Mouse (Mus musculus): Measurements from ENCODE around the gene Olfr485. TPM values are rescaled to one million over a fixed set of nuclear protein-coding genes. Genes with fewer than 3 reads are reported as not detected.
"Not testable (repeated sequence)": the region's sequence is repeated elsewhere in the genome, so short reads cannot be mapped to it uniquely, and the experiment has no call there.

Gene Olfr485
- not detected in 2 replicates for polyA plus RNA-seq (2015; fragmentation: Nextera tagmentation; extraction: Ambion mirVana)

GRCm38 (mm10) chr7:108159771-108160170 lies at the start of gene Olfr485:
Gene Olfr485, minus strand, starts transcription at chr7:108159871.
- H3K36me3 ChIP-seq (ENCODE audit: control insufficient read depth, insufficient read depth) = no peaks in the 10 kb centered on the region
- H3K9me3 ChIP-seq (ENCODE audit: control insufficient read depth, low read length) = no peaks in the 10 kb centered on the region
- H3K4me2 ChIP-seq (ENCODE audit: low read length) = no peak within 1 kb of the TSS
- ATAC-seq = no peak
- H3K27ac ChIP-seq (ENCODE audit: low read length) = no peak within 1 kb of the TSS
- H3K27me3 ChIP-seq (replicated peaks; ENCODE audit: control insufficient read depth, insufficient read depth, low read length) = no peaks in the 10 kb centered on the region
- no peak within 1 kb of the TSS for H3K9ac ChIP-seq (replicated peaks; ENCODE audit: low read depth, low read length)
- H3K4me1 ChIP-seq (replicated peaks; ENCODE audit: control insufficient read depth, insufficient read depth, low read length) = no peaks in the 10 kb centered on the region
- no peak within 1 kb of the TSS for H3K4me3 ChIP-seq (replicated peaks; ENCODE audit: low read length)

- H3K4me2 ChIP-seq (ENCODE audit: low read length) = no peak overlapping the region
- 54% methylated on average over 6 of the region's 6 CpGs for WGBS
- no peak overlapping the region for H3K9ac ChIP-seq (replicated peaks; ENCODE audit: low read depth, low read length)
- no peak overlapping the region for H3K27ac ChIP-seq (ENCODE audit: low read length)
- no peaks in the 10 kb centered on the region for H3K9me3 ChIP-seq (ENCODE audit: control insufficient read depth, low read length)
- no peaks in the 10 kb centered on the region for H3K27me3 ChIP-seq (replicated peaks; ENCODE audit: control insufficient read depth, insufficient read depth, low read length)
- H3K36me3 ChIP-seq (ENCODE audit: control insufficient read depth, insufficient read depth) = no peaks in the 10 kb centered on the region
- no peaks in the 10 kb centered on the region for H3K4me1 ChIP-seq (replicated peaks; ENCODE audit: control insufficient read depth, insufficient read depth, low read length)
- ATAC-seq = no peak
- no peak overlapping the region for H3K4me3 ChIP-seq (replicated peaks; ENCODE audit: low read length)
Measured at GRCm38 (mm10) chr7:108196938-108197337, 37.3 kb upstream of the Olfr485 start.

GRCm38 (mm10) chr7:108196337-108196736 lies 36.7 kb upstream of the Olfr485 start:
- not testable (repeated sequence) for H3K4me3 ChIP-seq (replicated peaks; ENCODE audit: low read length); H3K9me3 ChIP-seq (ENCODE audit: control insufficient read depth, low read length); H3K4me2 ChIP-seq (ENCODE audit: low read length); H3K9ac ChIP-seq (replicated peaks; ENCODE audit: low read depth, low read length); H3K4me1 ChIP-seq (replicated peaks; ENCODE audit: control insufficient read depth, insufficient read depth, low read length); H3K36me3 ChIP-seq (ENCODE audit: control insufficient read depth, insufficient read depth); H3K27me3 ChIP-seq (replicated peaks; ENCODE audit: control insufficient read depth, insufficient read depth, low read length); H3K27ac ChIP-seq (ENCODE audit: low read length); ATAC-seq
- 58% methylated on average over 3 of the region's 3 CpGs for WGBS

- not testable (repeated sequence) for H3K9me3 ChIP-seq (ENCODE audit: control insufficient read depth, low read length); H3K36me3 ChIP-seq (ENCODE audit: control insufficient read depth, insufficient read depth); H3K9ac ChIP-seq (replicated peaks; ENCODE audit: low read depth, low read length); ATAC-seq; H3K4me3 ChIP-seq (replicated peaks; ENCODE audit: low read length); H3K27ac ChIP-seq (ENCODE audit: low read length); H3K27me3 ChIP-seq (replicated peaks; ENCODE audit: control insufficient read depth, insufficient read depth, low read length); H3K4me2 ChIP-seq (ENCODE audit: low read length); H3K4me1 ChIP-seq (replicated peaks; ENCODE audit: control insufficient read depth, insufficient read depth, low read length)
- WGBS = 26% methylated on average over 1 of the region's 1 CpGs
Measured at GRCm38 (mm10) chr7:108192714-108193113, 33.0 kb upstream of the Olfr485 start.

- H3K4me3 ChIP-seq (replicated peaks; ENCODE audit: low read length); H3K4me2 ChIP-seq (ENCODE audit: low read length); H3K27ac ChIP-seq (ENCODE audit: low read length); H3K9ac ChIP-seq (replicated peaks; ENCODE audit: low read depth, low read length); H3K4me1 ChIP-seq (replicated peaks; ENCODE audit: control insufficient read depth, insufficient read depth, low read length); ATAC-seq; H3K36me3 ChIP-seq (ENCODE audit: control insufficient read depth, insufficient read depth); H3K9me3 ChIP-seq (ENCODE audit: control insufficient read depth, low read length); H3K27me3 ChIP-seq (replicated peaks; ENCODE audit: control insufficient read depth, insufficient read depth, low read length): not testable (repeated sequence)
- WGBS = 41% methylated on average over 2 of the region's 2 CpGs
Measured at GRCm38 (mm10) chr7:108191196-108191595, 31.5 kb upstream of the Olfr485 start.

GRCm38 (mm10) chr7:108185237-108185636 lies 25.6 kb upstream of the Olfr485 start:
- H3K27me3 ChIP-seq (replicated peaks; ENCODE audit: control insufficient read depth, insufficient read depth, low read length); H3K4me1 ChIP-seq (replicated peaks; ENCODE audit: control insufficient read depth, insufficient read depth, low read length): not testable (repeated sequence)
- WGBS = 93% methylated on average over 2 of the region's 2 CpGs

DNA sequence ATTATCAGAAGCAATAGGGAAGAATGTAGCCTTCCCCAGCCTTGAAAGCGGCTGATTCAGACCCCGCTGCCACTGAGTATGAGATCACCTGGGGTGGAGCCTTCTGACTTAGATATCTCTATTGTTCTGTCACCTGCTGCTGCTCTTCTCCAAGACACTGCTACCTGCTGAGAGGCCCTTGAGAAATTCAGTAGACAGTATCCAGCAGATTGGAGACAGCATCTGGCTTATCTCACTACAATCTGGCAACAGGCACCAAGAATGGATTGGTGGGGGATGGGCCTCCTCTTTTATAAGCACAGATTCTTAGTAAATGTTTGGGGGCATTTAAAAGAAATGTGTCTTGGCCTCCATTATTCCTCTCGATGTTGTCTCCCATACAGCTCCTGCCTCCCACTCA lies 24.7 kb upstream of the Olfr485 start:
- H3K9ac ChIP-seq (replicated peaks; ENCODE audit: low read depth, low read length); H3K4me1 ChIP-seq (replicated peaks; ENCODE audit: control insufficient read depth, insufficient read depth, low read length); H3K27me3 ChIP-seq (replicated peaks; ENCODE audit: control insufficient read depth, insufficient read depth, low read length); ATAC-seq; H3K9me3 ChIP-seq (ENCODE audit: control insufficient read depth, low read length); H3K27ac ChIP-seq (ENCODE audit: low read length); H3K4me2 ChIP-seq (ENCODE audit: low read length); H3K4me3 ChIP-seq (replicated peaks; ENCODE audit: low read length); H3K36me3 ChIP-seq (ENCODE audit: control insufficient read depth, insufficient read depth): not testable (repeated sequence)
- 76% methylated on average over 3 of the region's 3 CpGs for WGBS

More at GRCm38 (mm10) chr7:108185237-108185636, 25.6 kb upstream of the Olfr485 start:
- H3K27ac ChIP-seq (ENCODE audit: low read length); H3K4me3 ChIP-seq (replicated peaks; ENCODE audit: low read length); H3K36me3 ChIP-seq (ENCODE audit: control insufficient read depth, insufficient read depth); H3K9me3 ChIP-seq (ENCODE audit: control insufficient read depth, low read length); H3K9ac ChIP-seq (replicated peaks; ENCODE audit: low read depth, low read length); ATAC-seq; H3K4me2 ChIP-seq (ENCODE audit: low read length): not testable (repeated sequence)

- H3K4me2 ChIP-seq (ENCODE audit: low read length); H3K4me3 ChIP-seq (replicated peaks; ENCODE audit: low read length); H3K27ac ChIP-seq (ENCODE audit: low read length); ATAC-seq; H3K9ac ChIP-seq (replicated peaks; ENCODE audit: low read depth, low read length); H3K27me3 ChIP-seq (replicated peaks; ENCODE audit: control insufficient read depth, insufficient read depth, low read length); H3K36me3 ChIP-seq (ENCODE audit: control insufficient read depth, insufficient read depth); H3K9me3 ChIP-seq (ENCODE audit: control insufficient read depth, low read length); H3K4me1 ChIP-seq (replicated peaks; ENCODE audit: control insufficient read depth, insufficient read depth, low read length): not testable (repeated sequence)
- 100% methylated on average over 1 of the region's 1 CpGs for WGBS
Measured at GRCm38 (mm10) chr7:108172642-108173041, 13.0 kb upstream of the Olfr485 start, which contains the start of gene Olfr486. Gene Olfr486, minus strand, starts transcription at chr7:108172742.

- no peaks in the 10 kb centered on the region for H3K9me3 ChIP-seq (ENCODE audit: control insufficient read depth, low read length)
- no peaks in the 10 kb centered on the region for H3K4me1 ChIP-seq (replicated peaks; ENCODE audit: control insufficient read depth, insufficient read depth, low read length)
- no peak within 1 kb of the TSS for H3K4me2 ChIP-seq (ENCODE audit: low read length)
- H3K36me3 ChIP-seq (ENCODE audit: control insufficient read depth, insufficient read depth) = no peaks in the 10 kb centered on the region
- H3K4me3 ChIP-seq (replicated peaks; ENCODE audit: low read length) = no peak within 1 kb of the TSS
- no peak within 1 kb of the TSS for H3K27ac ChIP-seq (ENCODE audit: low read length)
- ATAC-seq = no peak
- H3K9ac ChIP-seq (replicated peaks; ENCODE audit: low read depth, low read length) = no peak within 1 kb of the TSS
- H3K27me3 ChIP-seq (replicated peaks; ENCODE audit: control insufficient read depth, insufficient read depth, low read length) = no peaks in the 10 kb centered on the region
Measured at GRCm38 (mm10) chr7:108127349-108127748, 32.3 kb downstream of the Olfr485 start, which contains the start of gene Olfr484. Gene Olfr484, minus strand, starts transcription at chr7:108127449.

GRCm38 (mm10) chr7:108121416-108121815 lies 38.3 kb downstream of the Olfr485 start:
- ATAC-seq = no peak
- Histone ChIP-seq H3K27ac (ENCODE audit: low read length) (no peak overlapping the region), H3K9me3 (ENCODE audit: control insufficient read depth, low read length) (no peaks in the 10 kb centered on the region), H3K27me3 (replicated peaks; ENCODE audit: control insufficient read depth, insufficient read depth, low read length) (no peaks in the 10 kb centered on the region), H3K9ac (replicated peaks; ENCODE audit: low read depth, low read length) (no peak overlapping the region), H3K4me1 (replicated peaks; ENCODE audit: control insufficient read depth, insufficient read depth, low read length) (no peaks in the 10 kb centered on the region), H3K4me2 (ENCODE audit: low read length) (no peak overlapping the region), H3K36me3 (ENCODE audit: control insufficient read depth, insufficient read depth) (no peaks in the 10 kb centered on the region), H3K4me3 (replicated peaks; ENCODE audit: low read length) (no peak overlapping the region)
- 74% methylated on average over 1 of the region's 1 CpGs for WGBS

Data from forebrain, embryonic 16.5 days (tissue).